10 mouse cellular contexts compared by ENCODE assay signal in genomic region chr4:47246811-47247210, GRCm38 (mm10). TPM values are rescaled to one million over a fixed set of nuclear protein-coding genes. Genes with fewer than 3 reads are reported as not detected.
A peak's percentile ranks its signal among the peaks of the same experiment; 100 is the strongest.
DNase-seq lines count a peak whose midpoint lies in the region; ATAC-seq lines count a peak whose summit lies in the region.
"Had no signal": no experiment of that assay in that cellular context is flagged by ENCODE, and none has a peak within 500 bp of the region (broad histone marks: within the 10 kb centered on the region; RNA-seq: fewer than 3 reads in every experiment).

No protein-coding gene starts in this region.

- H3K9ac ChIP-seq in hindbrain, embryonic 15.5 days: no peak overlapping the region

- no peaks in the 10 kb centered on the region; the same call in 1 of the 2 replicates for H3K4me1 ChIP-seq in hindbrain, embryonic 15.5 days (replicated peaks)
- H3K4me1 ChIP-seq in hindbrain, embryonic 10.5 days (replicated peaks): peaks cover 14% of the 10 kb centered on the region; the same call in 1 of the 2 replicates

- no peak overlapping the region for H3K4me3 ChIP-seq in hindbrain, embryonic 15.5 days
- no peak overlapping the region for H3K4me3 ChIP-seq in hindbrain, embryonic 10.5 days

- no peak overlapping the region for H3K4me2 ChIP-seq in hindbrain, embryonic 15.5 days

- no peaks in the 10 kb centered on the region for H3K9me3 ChIP-seq in hindbrain, embryonic 15.5 days
- no peaks in the 10 kb centered on the region for H3K9me3 ChIP-seq in hindbrain, embryonic 10.5 days

- WGBS in hindbrain, embryonic 15.5 days: 65% methylated on average over 8 of the region's 8 CpGs
- WGBS in hindbrain, embryonic 10.5 days: 63% methylated on average over 8 of the region's 8 CpGs

- no peak for DNase-seq in hindbrain, embryonic 10.5 days (ENCODE audit: low spot score)
- DNase-seq in A20 (ENCODE audit: low read depth, low spot score): peak; percentile 76
- peak; percentile 23 for DNase-seq in T-cell, adult 2 months (ENCODE audit: low spot score)
- DNase-seq in natural killer cell, adult 2 months (ENCODE audit: low spot score in 2 of 2): no peak
- DNase-seq in left cerebral cortex, postnatal 4 days: no peak
- no peak for DNase-seq in frontal cortex, postnatal 14 days (ENCODE audit: low spot score in 2 of 2)
- DNase-seq: kidney, postnatal 4 days had no signal

- H3K27ac ChIP-seq in hindbrain, embryonic 15.5 days (replicated peaks): no peak overlapping the region
- H3K27ac ChIP-seq in hindbrain, embryonic 10.5 days: no peak overlapping the region

- intact Hi-C loops in left cerebral cortex, postnatal 4 days (cut with DNase I): loop anchor here (5.0 to 10.0 kb wide), 3 partner anchors 105 to 148 kb away; partner anchors contain the start of gene Tgfbr1

- H3K27me3 ChIP-seq in hindbrain, embryonic 15.5 days: no peaks in the 10 kb centered on the region
- no peaks in the 10 kb centered on the region for H3K27me3 ChIP-seq in hindbrain, embryonic 10.5 days (ENCODE audit: insufficient read depth, poor library complexity, severe bottlenecking)

- ATAC-seq in hindbrain, embryonic 15.5 days (ENCODE audit: low FRiP score, low read depth): 0 out of 2 replicates have a peak, but pooled peaks have one; percentile 52
- ATAC-seq in megakaryocyte progenitor cell, adult 5-6 weeks (replicated peaks; ENCODE audit: poor library complexity): peak; percentile 65
- ATAC-seq: midbrain, embryonic 16.5 days had no signal

- H3K36me3 ChIP-seq in hindbrain, embryonic 15.5 days: no peaks in the 10 kb centered on the region
- no peaks in the 10 kb centered on the region for H3K36me3 ChIP-seq in hindbrain, embryonic 10.5 days

RNA-seq across cellular contexts. Expression of gene Col15a1, which starts 38.9 kb away (rescaled TPM):
- polyA plus RNA-seq in hindbrain, embryonic 15.5 days (2015; fragmentation: Nextera tagmentation; extraction: Ambion mirVana): 4.4 and 4.9 TPM in 2 replicates
- 4.7 and 6.4 TPM in 2 replicates for polyA plus RNA-seq in hindbrain, embryonic 10.5 days (2016; fragmentation: Nextera tagmentation; extraction: Ambion mirVana)
- not detected in 2 replicates for total RNA-seq in megakaryocyte progenitor cell, adult 5-6 weeks (2015)
- total RNA-seq in megakaryocyte progenitor cell, adult 5-6 weeks (2017): 0.17 TPM in 2 replicates
- 10 to 100 TPM; 24.6 to 26.5 TPM for total RNA-seq in left cerebral cortex, postnatal 4 days (2021)

Comparison
In these comparisons a context has a peak if more than half of its experiments do, and no peak if none do; other contexts are left out.
1. DNase-seq: peak in A20 (single experiment) and T-cell, adult 2 months (single experiment); none in hindbrain, embryonic 10.5 days (single experiment), natural killer cell, adult 2 months (0 of 2), left cerebral cortex, postnatal 4 days (single experiment) and frontal cortex, postnatal 14 days (0 of 2).
2. RNA of gene Col15a1, which starts 38.9 kb away (total RNA-seq): 24.6 to 26.5 TPM in left cerebral cortex, postnatal 4 days; 0.17 TPM in megakaryocyte progenitor cell, adult 5-6 weeks; every median in the first group is over 10 times any median in the second.